Mouse (Mus musculus) C2C12 (cell line): ENCODE results near the gene Wdfy1.

Experiments used
- CEBPB ChIP-seq: IDR thresholded peaks from one replicate; pipeline ENCODE4 v1.6.1; 2011; ENCODE audit warnings: low read depth, mild to moderate bottlenecking, control low read depth, moderate library complexity
- CTCF ChIP-seq: IDR thresholded peaks from one replicate; pipeline ENCODE4 v1.5.1; 2011; ENCODE audit not compliant: control insufficient read depth, insufficient read depth, insufficient read length
- MAX ChIP-seq: IDR thresholded peaks from one replicate; pipeline ENCODE4 v1.6.1; 2011; ENCODE audit warnings: mild to moderate bottlenecking, control low read depth
- MYOD1 ChIP-seq: IDR thresholded peaks from one replicate; pipeline ENCODE4 v1.6.1; 2011; ENCODE audit warnings: low read depth; ENCODE audit not compliant: control insufficient read depth, insufficient read length
- MYOG ChIP-seq: IDR thresholded peaks from one replicate; pipeline ENCODE4 v1.6.1; 2011; ENCODE audit not compliant: control insufficient read depth, insufficient read length; ENCODE audit errors: extremely low read depth
- USF1 ChIP-seq: IDR thresholded peaks from one replicate; pipeline ENCODE4 v1.6.1; 2011; ENCODE audit warnings: low read depth, mild to moderate bottlenecking, control low read depth, moderate library complexity

DNA sequence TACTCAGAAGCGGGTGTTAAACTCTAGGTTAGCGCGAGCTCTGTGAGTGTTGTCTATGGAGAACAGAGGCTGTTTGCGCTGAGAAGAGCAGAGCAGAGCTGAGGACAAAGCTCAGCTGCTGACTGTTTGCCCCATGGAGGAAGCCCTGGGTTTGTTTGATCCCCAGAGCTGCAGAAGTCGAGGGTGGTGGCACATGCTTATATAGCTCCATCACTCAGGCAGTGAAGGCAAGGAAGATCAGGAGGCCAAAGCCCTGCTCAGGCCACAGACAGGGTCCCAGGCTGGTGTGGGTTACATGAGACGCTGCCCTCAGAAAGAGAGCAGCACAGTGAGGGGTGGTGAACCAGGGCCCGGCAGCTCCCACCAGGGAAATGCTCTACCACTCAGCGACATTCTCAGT is 65.7 kb downstream of the Wdfy1 start:
- no peak for TF ChIP-seq CTCF
- no peak for TF ChIP-seq MYOG
- no peak for TF ChIP-seq MAX
- TF ChIP-seq USF1 = no peak
- TF ChIP-seq CEBPB = no peak
- TF ChIP-seq MYOD1 = no peak
